Mouse (Mus musculus) adrenal gland, postnatal 14 days (tissue): ENCODE results near the gene Nfib. TPM values are rescaled to one million over a fixed set of nuclear protein-coding genes. Genes with fewer than 3 reads are reported as not detected.

Source experiments
- total RNA-seq: library from RNA; stranded (reverse); gene quantifications from 2 replicates; pipeline ENCODE4 v1.2.3, GENCODE M21; 2021

The Nfib gene
- total RNA-seq, 1 experiment from 2014 or later: 111 TPM

Other genes with a start within 250 kb of the Nfib start
- gene Zdhhc21, start 154.2 kb upstream of the Nfib start, total RNA-seq: 16.1 and 17.2 TPM in 2 replicates
- not detected in 2 replicates for gene Cer1, start 179.4 kb upstream of the Nfib start, total RNA-seq